Mouse (Mus musculus) MEL (cell line): ENCODE measurements around the gene Chst8.

Experiments used
- CHD2 ChIP-seq: IDR thresholded peaks from 2 replicates; pipeline ENCODE4 v1.6.1; 2011; ENCODE audit warnings: low read length, improper control_type of control experiment
- CTCF ChIP-seq, 3 experiments: IDR thresholded peaks in 2 of 3; conservative IDR thresholded peaks in 1 of 3; 2 replicates each; pipeline ENCODE4 v1.5.1; 2011 to 2012; ENCODE audit warnings: low read length in 3 of 3, low read depth in 2 of 3, mild to moderate bottlenecking in 2 of 3, improper control_type of control experiment in 1 of 3, inconsistent platforms in 1 of 3, mixed read lengths in 1 of 3, moderate library complexity in 1 of 3; ENCODE audit not compliant: control insufficient read depth in 1 of 3, insufficient read depth in 1 of 3, poor library complexity in 1 of 3, severe bottlenecking in 1 of 3
- EP300 ChIP-seq, 2 experiments: IDR thresholded peaks; 2 replicates each; pipeline ENCODE4 v1.6.1; 2011; ENCODE audit warnings: improper control_type of control experiment in 2 of 2, low read length in 2 of 2, low read depth in 1 of 2, mild to moderate bottlenecking in 1 of 2
- ETS1 ChIP-seq: IDR thresholded peaks from 2 replicates; pipeline ENCODE4 v1.6.1; 2012; ENCODE audit warnings: low read depth, mild to moderate bottlenecking, inconsistent platforms, low read length, improper control_type of control experiment, moderate library complexity
- GATA1 ChIP-seq: IDR thresholded peaks from 2 replicates; pipeline ENCODE4 v1.6.1; 2011; ENCODE audit warnings: low read depth, low read length, improper control_type of control experiment
- POLR2AphosphoS2 ChIP-seq: IDR thresholded peaks from 2 replicates; pipeline ENCODE4 v1.6.1; 2011; ENCODE audit warnings: low read length, improper control_type of control experiment
- SIN3A ChIP-seq: IDR thresholded peaks from 2 replicates; pipeline ENCODE4 v1.6.1; 2012; ENCODE audit warnings: low read length, improper control_type of control experiment, inconsistent platforms
- TCF12 ChIP-seq: IDR thresholded peaks from 2 replicates; pipeline ENCODE4 v1.6.1; 2014; ENCODE audit warnings: low read depth, mild to moderate bottlenecking, inconsistent platforms, low read length, improper control_type of control experiment, moderate library complexity

- no peak for TF ChIP-seq POLR2AphosphoS2
- no peak for TF ChIP-seq EP300 (IDR thresholded peaks at IDR 0.05; ENCODE audit: low read depth in 1 of 2, low read length in 2 of 2)
- TF ChIP-seq SIN3A: no peak
- TF ChIP-seq ETS1: no peak
- TF ChIP-seq GATA1: no peak
- no peak for TF ChIP-seq CTCF (IDR thresholded peaks at IDR 0.05 in 2 of 3, conservative IDR thresholded peaks at IDR 0.05 in 1 of 3; ENCODE audit: control insufficient read depth in 1 of 3, insufficient read depth in 1 of 3, low read depth in 2 of 3, low read length in 3 of 3, poor library complexity in 1 of 3, severe bottlenecking in 1 of 3)
- no peak for TF ChIP-seq TCF12
- no peak for TF ChIP-seq CHD2
Observed at GRCm38 (mm10) chr7:34752151-34752762, 60.3 kb downstream of the Chst8 start.
